Mouse (Mus musculus) left cerebral cortex, postnatal 14 days (tissue): ENCODE data around the gene Fbxo44. TPM values are rescaled to one million over a fixed set of nuclear protein-coding genes. Genes with fewer than 3 reads are reported as not detected.

ENCODE experiments used
- DNase-seq, 2 experiments: peaks; one replicate each; pipeline ENCODE4 v3.0.0; 2021 to 2022; ENCODE audit warnings: low spot score in 2 of 2, mixed read lengths in 1 of 2
- intact Hi-C: fragments of 180-260 bp; cut with DNase I; formaldehyde crosslinking; loops from one replicate; pipeline ENCODE4 v1.15.1; 2025
- microRNA-seq, 2 experiments: library from miRNA; unstranded; fragments of <30 nt; microRNA quantifications; one replicate each; pipeline ENCODE4 v1.2.0; 2022
- total RNA-seq, 2 experiments: library from RNA; stranded (reverse); gene quantifications; 2 replicates each; pipeline ENCODE4 v1.2.3; 2021

Gene Fbxo44
- total RNA-seq, 2 experiments from 2014 or later = 101 to 105 TPM

DNA sequence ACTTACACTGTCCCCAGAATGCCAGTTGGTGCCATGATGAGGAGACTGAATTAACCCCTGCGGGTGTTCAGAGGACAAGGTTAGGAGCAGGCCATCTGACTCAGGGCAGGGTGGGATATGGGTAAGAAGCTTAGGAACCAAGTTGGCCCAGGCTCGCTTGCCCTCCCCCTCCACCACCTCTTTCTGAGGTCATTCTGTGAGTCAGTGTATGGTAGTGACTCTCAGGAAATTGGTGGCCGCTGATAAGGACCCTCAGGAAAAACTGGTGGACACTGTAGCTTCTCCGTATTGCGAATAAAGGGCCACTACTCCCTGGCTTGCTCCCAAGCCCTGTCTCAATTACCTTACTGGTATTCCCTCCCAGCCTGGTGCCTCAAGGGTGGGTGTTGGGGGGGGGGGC is 51.1 kb downstream of the Fbxo44 start:
- intact Hi-C loops = loop anchor here (10.0 kb wide), 1 partner anchor 316 kb away; no protein-coding TSS in a partner anchor
- DNase-seq = no peak

DNA sequence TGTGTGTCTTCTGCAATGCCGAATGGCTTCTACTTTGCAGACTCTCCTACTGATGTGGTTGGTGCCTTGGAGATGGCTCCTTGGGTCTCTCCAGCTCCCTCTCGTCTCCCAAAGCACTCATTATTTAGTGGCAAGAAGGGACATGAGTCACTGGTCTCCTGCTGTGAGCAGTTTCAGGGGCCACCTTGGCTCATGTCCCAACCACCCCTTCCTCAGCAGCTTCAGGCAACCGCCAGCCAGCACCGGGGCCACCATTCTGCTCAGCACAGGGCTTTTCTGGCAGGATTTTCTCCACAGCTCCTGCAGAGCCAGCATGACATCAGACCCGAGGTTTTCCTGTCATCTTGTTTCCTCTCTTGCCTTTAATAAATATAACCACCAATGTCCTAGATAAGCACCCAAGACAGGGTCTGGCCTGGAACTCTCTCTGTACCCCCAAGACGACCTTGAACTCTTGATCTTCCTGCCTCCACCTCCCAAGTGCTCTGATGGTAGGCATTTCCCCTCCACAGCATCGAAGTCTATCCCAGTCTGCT is 51.6 kb downstream of the Fbxo44 start:
- intact Hi-C loops = loop anchor here (10.0 kb wide), 1 partner anchor 316 kb away; no protein-coding TSS in a partner anchor
- no peak for DNase-seq

DNA sequence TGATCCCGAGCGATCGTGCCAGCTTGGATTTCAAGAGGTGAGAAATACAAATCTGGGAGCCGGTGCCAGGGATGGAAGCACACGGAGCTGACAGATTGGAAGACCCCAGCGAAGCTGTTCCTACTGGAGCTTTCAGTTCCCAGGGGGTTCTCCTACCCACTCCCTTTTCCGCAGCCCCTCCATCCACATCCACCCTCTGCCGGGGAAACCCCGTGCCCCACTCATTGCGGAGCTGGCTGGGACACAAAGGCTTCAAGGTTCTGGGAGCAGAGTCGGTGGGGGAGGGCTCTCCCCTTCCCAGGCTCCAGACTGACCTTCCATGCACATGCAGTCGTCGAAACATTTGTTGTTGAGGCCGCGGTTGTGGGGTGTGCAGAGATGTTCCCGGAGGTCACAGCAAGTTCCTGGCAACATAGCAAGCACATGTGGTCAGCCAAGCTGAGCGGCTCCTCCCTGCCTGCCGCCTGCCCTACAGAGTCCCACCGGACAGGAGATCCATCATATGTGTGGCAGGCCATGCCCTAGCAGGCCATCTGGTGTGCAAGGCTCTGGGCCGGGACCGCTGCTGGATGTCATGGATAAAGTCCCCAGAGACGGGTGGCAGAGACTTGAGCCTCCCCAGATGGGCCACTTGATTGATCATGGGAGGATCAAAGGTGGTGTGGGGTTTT is 52.5 kb downstream of the Fbxo44 start:
- DNase-seq = no peak
- intact Hi-C loops = loop anchor here (10.0 kb wide), 1 partner anchor 317 kb away; no protein-coding TSS in a partner anchor

DNA sequence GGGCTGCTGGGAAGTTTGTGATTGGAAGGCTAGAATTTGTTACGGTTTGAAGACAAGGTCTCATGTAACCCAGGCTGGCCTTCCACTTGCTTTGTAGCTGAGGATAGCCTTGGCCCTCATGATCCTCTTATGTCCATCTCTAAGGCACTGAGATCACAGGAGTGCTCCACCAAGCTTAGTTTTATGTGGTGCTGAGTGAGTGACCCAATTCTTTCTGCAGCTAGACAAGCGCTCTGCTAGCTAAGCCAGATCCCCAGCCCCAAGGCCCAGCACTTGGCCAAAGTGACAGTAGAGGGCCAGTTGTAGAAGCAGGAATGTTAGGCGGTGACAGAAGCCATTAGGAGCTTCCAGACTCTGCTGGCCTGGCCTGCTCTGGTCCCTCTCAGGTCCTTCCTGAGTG is 56.1 kb downstream of the Fbxo44 start:
- intact Hi-C loops = loop anchor here (10.0 kb wide), 1 partner anchor 321 kb away; no protein-coding TSS in a partner anchor
- DNase-seq = no peak

Small RNA genes within 50 kb of the gene (microRNA-seq; reads per million reads assigned to microRNA genes)
- 0 reads per million in 2 experiments for gene Mir7022

Other genes starting within 250 kb of the Fbxo44 start
- gene Plod1, start 223.7 kb downstream of the Fbxo44 start, total RNA-seq = 10 to 100 TPM; 20.3 to 21.8 TPM
- 10 to 100 TPM; 26.8 to 30.6 TPM for gene 2510039O18Rik, start 219.6 kb downstream of the Fbxo44 start, total RNA-seq
- gene Nppb, start 174.7 kb downstream of the Fbxo44 start, total RNA-seq = not detected
- 1 to 10 TPM in 1 of 2 experiments, under 1 TPM in 1; 0.53 to 1.3 TPM for gene Nppa, start 159.8 kb downstream of the Fbxo44 start, total RNA-seq
- gene Clcn6, start 121.7 kb downstream of the Fbxo44 start, total RNA-seq = 10 to 100 TPM; 60.1 to 61.1 TPM
- gene Mthfr, start 121.4 kb downstream of the Fbxo44 start, total RNA-seq = 10 to 100 TPM; 24.9 to 28.3 TPM
- 1 to 10 TPM; 5.8 to 8.1 TPM for gene Agtrap, start 72.5 kb downstream of the Fbxo44 start, total RNA-seq
- gene Mad2l2, start 30.1 kb downstream of the Fbxo44 start, total RNA-seq = 10 to 100 TPM; 10.1 to 16.2 TPM
- 1 to 10 TPM in 1 of 2 experiments, under 1 TPM in 1; 0.46 to 1.2 TPM for gene Draxin, start 29.8 kb downstream of the Fbxo44 start, total RNA-seq
- 10 to 100 TPM; 25.7 to 29.4 TPM for gene Fbxo6, start 8.3 kb downstream of the Fbxo44 start, total RNA-seq
- 10 to 100 TPM; 45.6 to 55.4 TPM for gene Fbxo2, start 139 bp upstream of the Fbxo44 start, total RNA-seq
- 10 to 100 TPM; 23.0 to 24.8 TPM for gene Disp3, start 127.5 kb upstream of the Fbxo44 start, total RNA-seq